Mouse (Mus musculus) stomach, embryonic 16.5 days (tissue): Measurements from ENCODE around the gene Mrpl52. TPM values are rescaled to one million over a fixed set of nuclear protein-coding genes. Genes with fewer than 3 reads are reported as not detected.

Experiments
- ATAC-seq: fragments of 200-750 bp; cut with Nextera tagmentation; 2 replicates; pipeline ENCODE4 v1.8.0; 2017; ENCODE audit warnings: moderate number of reproducible peaks, moderate TSS enrichment; ENCODE audit not compliant: insufficient read depth, low FRiP score
- H3K27ac ChIP-seq: fragments of 300-500 bp; sonication (generic); 2 replicates; pipeline ENCODE4 v1.5.1; 2014; ENCODE audit warnings: low read length
- H3K27me3 ChIP-seq: fragments of 300-500 bp; sonication (generic); 2 replicates; pipeline ENCODE4 v1.6.1; 2014; ENCODE audit warnings: low read length, control low read depth, mixed read lengths; ENCODE audit not compliant: control insufficient read depth, insufficient read depth
- H3K36me3 ChIP-seq: fragments of 300-500 bp; sonication (generic); 2 replicates; pipeline ENCODE4 v1.6.1; 2014; ENCODE audit warnings: low read length; ENCODE audit not compliant: control insufficient read depth, insufficient read depth
- H3K4me1 ChIP-seq: fragments of 300-500 bp; sonication (generic); 2 replicates; pipeline ENCODE4 v1.6.1; 2014; ENCODE audit warnings: low read length, control low read depth, mixed read lengths; ENCODE audit not compliant: control insufficient read depth, insufficient read depth
- H3K4me2 ChIP-seq: fragments of 300-500 bp; sonication (generic); 2 replicates; pipeline ENCODE4 v1.6.1; 2014; ENCODE audit warnings: low read depth, low read length, mixed read lengths
- H3K4me3 ChIP-seq: fragments of 300-500 bp; sonication (generic); replicated peaks from 2 replicates; pipeline ENCODE4 v1.5.1; 2014; ENCODE audit warnings: mild to moderate bottlenecking, low read length
- H3K9ac ChIP-seq: fragments of 300-500 bp; sonication (generic); 2 replicates; pipeline ENCODE4 v1.6.1; 2014; ENCODE audit warnings: low read length
- H3K9me3 ChIP-seq: fragments of 300-500 bp; sonication (generic); replicated peaks from 2 replicates; pipeline ENCODE4 v1.6.1; 2016; ENCODE audit warnings: low read length, control low read depth; ENCODE audit not compliant: control insufficient read depth
- WGBS: fragments of 180-500 bp; shearing (Covaris S2); extraction: QIAGEN DNeasy Blood & Tissue Kit; methylation state at CpG from one replicate; pipeline ENCODE4 v1.1.7; 2014; 5-methylcytosine and 5-hydroxymethylcytosine counted together
- polyA plus RNA-seq: library from polyadenylated mRNA; unstranded; fragments of >200 nt; fragmentation: Nextera tagmentation; extraction: Ambion mirVana; gene quantifications from 2 replicates; pipeline ENCODE4 v1.2.1, GENCODE M21; 2015

Mrpl52 gene
- polyA plus RNA-seq, 1 experiment from 2014 or later: 264 TPM

DNA sequence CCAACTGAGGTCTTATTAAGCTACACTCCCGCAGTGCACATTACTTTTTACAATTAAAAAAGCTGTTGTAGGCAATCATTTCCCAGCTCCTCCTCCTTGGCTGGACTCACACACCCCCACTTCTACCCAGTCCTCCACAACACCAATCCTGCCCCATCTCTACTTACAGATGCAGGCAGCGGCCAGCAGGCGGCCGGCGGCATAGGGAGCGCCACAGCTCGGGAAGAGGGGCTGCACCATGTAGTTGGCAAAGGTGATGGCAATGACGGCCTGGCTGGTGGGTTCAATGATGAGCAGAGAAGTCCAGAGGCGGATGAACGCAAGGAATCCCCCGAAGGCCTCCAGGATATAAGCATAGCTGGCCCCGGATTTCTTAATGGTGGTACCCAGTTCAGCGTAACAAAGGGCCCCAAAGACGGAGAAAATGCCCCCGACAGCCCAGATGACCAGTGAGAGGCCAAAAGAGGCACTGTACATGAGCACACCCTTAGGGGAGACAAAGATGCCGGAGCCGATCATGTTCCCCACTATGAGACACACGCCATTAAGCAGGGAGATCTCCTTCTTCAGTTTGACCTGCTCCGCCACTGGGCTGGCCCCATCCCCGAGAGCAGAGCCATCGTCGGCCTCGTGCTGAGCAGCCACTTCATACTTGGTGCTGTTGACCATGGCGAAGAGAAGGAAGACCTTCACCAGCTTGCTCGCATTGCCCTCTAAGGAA is 18.2 kb upstream of the Mrpl52 start:
- peaks cover 5% of the 10 kb centered on the region for H3K4me1 ChIP-seq
- H3K27me3 ChIP-seq: no peaks in the 10 kb centered on the region
- 0 out of 2 replicates have a peak overlapping the region, but pooled peaks have one; percentile 23 for H3K9ac ChIP-seq
- WGBS: 84% methylated on average over 25 of the region's 25 CpGs
- no peak for ATAC-seq
- no peaks in the 10 kb centered on the region for H3K36me3 ChIP-seq
- H3K27ac ChIP-seq: no peak overlapping the region
- no peaks in the 10 kb centered on the region for H3K9me3 ChIP-seq
- H3K4me2 ChIP-seq: peak overlapping the region; percentile 37
- H3K4me3 ChIP-seq: peak overlapping the region; percentile 15

- H3K9ac ChIP-seq: 0 out of 2 replicates have a peak overlapping the region, but pooled peaks have one; percentile 66
- H3K27ac ChIP-seq: peak overlapping the region; percentile 93
- H3K4me1 ChIP-seq: peaks cover 11% of the 10 kb centered on the region
- no peaks in the 10 kb centered on the region for H3K36me3 ChIP-seq
- ATAC-seq: no peak
- H3K4me3 ChIP-seq: peak overlapping the region; percentile 29
- WGBS: 67% methylated on average over 7 of the region's 7 CpGs
- peak overlapping the region; percentile 37 for H3K4me2 ChIP-seq
- no peaks in the 10 kb centered on the region for H3K27me3 ChIP-seq
- H3K9me3 ChIP-seq: no peaks in the 10 kb centered on the region
These were observed 17.6 kb upstream of the Mrpl52 start for GRCm38 (mm10) chr14:54409057-54409645.

DNA sequence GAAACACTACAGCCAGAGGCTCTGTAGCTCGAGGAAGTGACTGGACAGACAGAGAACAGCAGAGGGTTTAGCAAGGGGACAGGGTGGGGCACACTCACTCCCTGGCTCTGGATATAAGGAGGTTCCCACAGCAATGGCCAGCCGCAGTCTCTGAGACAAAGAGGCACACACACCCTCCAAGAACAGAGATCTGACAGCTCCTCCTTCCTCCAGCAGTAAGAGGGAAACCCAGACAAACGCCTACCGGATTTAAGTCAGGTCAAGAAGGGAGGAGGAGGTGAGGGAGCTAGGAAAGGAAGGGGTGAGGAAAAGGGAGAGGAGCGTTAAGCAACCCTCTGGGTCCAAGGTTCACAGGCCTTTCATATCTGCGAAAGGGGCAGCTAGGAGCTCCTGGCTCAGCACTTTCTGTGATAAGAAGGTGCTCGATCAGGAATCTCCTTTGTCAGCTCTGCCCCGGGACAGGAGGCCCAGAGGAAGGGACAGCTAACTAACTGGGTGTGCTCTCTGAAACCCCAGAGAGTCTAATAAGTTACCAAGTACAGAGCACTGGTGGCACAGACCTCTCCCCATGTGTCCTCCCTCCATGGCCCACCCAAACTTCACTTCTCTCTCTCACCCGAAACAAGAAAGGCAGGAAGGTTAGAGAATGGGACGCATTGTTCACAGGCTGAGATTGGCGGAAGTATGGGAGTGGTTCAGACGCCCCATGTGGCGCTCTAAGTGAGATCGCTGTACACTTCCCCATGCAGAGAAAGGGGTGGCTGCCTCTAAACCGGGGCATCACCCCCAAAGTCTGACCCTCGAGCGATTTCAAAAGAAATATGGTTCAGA is 16.5 kb upstream of the Mrpl52 start:
- 29% methylated on average over 17 of the region's 17 CpGs for WGBS
- Histone ChIP-seq H3K27ac (peak overlapping the region; percentile 93), H3K27me3 (no peaks in the 10 kb centered on the region), H3K4me3 (peak overlapping the region; percentile 29), H3K9ac (peak overlapping the region; percentile 66), H3K36me3 (no peaks in the 10 kb centered on the region), H3K4me1 (peaks cover 17% of the 10 kb centered on the region), H3K4me2 (peak overlapping the region; percentile 37), H3K9me3 (no peaks in the 10 kb centered on the region)
- peak; percentile 87 for ATAC-seq

- peaks cover 23% of the 10 kb centered on the region for H3K4me1 ChIP-seq
These were observed 14.6 kb upstream of the Mrpl52 start for GRCm38 (mm10) chr14:54412000-54412576.

GRCm38 (mm10) chr14:54412629-54413170 is 14.0 kb upstream of the Mrpl52 start:
- Histone ChIP-seq H3K27me3 (no peaks in the 10 kb centered on the region), H3K36me3 (no peaks in the 10 kb centered on the region), H3K4me1 (peaks cover 28% of the 10 kb centered on the region), H3K9me3 (no peaks in the 10 kb centered on the region), H3K4me3 (no peak overlapping the region), H3K27ac (no peak overlapping the region), H3K4me2 (no peak overlapping the region), H3K9ac (no peak overlapping the region; the same call in 1 of the 2 replicates)
- no peak for ATAC-seq
- WGBS: 52% methylated on average over 2 of the region's 2 CpGs

More at GRCm38 (mm10) chr14:54412000-54412576, 14.6 kb upstream of the Mrpl52 start:
- Histone ChIP-seq H3K9me3 (no peaks in the 10 kb centered on the region), H3K27me3 (no peaks in the 10 kb centered on the region), H3K4me2 (no peak overlapping the region), H3K27ac (no peak overlapping the region), H3K4me3 (no peak overlapping the region), H3K9ac (no peak overlapping the region), H3K36me3 (no peaks in the 10 kb centered on the region)
- 69% methylated on average over 9 of the region's 9 CpGs for WGBS
- no peak for ATAC-seq

DNA sequence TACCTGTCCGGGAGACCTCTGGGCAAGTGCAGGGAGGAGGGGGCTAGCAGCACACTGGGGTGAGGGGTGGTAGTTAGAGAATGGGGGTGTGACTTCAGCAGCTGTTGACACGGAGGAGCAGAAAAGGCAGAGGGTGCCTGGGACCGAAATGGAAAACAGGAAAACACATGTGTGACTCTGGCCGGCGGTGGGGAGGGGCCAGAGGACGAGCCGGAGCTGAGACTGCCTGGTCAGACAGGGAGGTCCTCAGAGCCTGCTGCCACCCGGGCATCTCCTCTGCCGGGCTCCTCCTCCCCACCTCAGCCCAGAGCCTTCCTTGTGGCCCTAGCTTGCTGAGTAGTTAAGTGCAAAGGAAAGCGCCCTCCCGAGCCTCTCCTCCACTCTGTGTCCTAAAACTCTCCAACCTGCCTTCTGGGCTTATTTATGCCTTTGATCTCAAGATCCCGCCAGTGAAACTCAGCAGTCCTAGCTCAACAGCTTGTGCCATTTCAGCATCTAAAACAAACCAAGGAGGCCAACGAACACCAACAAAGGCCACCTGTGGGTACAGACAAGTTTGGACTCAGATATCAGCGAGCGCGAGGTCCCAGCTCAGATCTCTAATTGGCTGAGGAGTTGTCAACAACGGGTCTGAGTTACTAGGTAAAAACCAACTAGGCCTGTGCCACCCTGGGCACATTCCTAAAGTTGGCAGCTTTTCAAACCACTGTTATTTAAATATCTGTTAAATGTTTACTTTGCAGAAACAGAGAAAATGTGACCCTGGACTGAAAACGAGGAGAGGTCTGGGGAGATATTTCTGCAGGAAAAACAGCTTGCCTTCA is 12.6 kb upstream of the Mrpl52 start:
- no peaks in the 10 kb centered on the region for H3K9me3 ChIP-seq
- peaks cover 28% of the 10 kb centered on the region for H3K4me1 ChIP-seq
- no peak for ATAC-seq
- H3K27me3 ChIP-seq: no peaks in the 10 kb centered on the region
- peak overlapping the region; percentile 83 for H3K27ac ChIP-seq
- peak overlapping the region; percentile 32 for H3K4me3 ChIP-seq
- no peaks in the 10 kb centered on the region for H3K36me3 ChIP-seq
- peak overlapping the region; percentile 64 for H3K9ac ChIP-seq
- peak overlapping the region; percentile 53 for H3K4me2 ChIP-seq
- WGBS: 13% methylated on average over 18 of the region's 18 CpGs

- peaks cover 28% of the 10 kb centered on the region for H3K4me1 ChIP-seq
- peak; percentile 45; the same call in 1 of the 2 replicates for ATAC-seq
- WGBS: 36% methylated on average over 13 of the region's 13 CpGs
- H3K9ac ChIP-seq: peak overlapping the region; percentile 21; the same call in 1 of the 2 replicates
- H3K27me3 ChIP-seq: no peaks in the 10 kb centered on the region
- no peak overlapping the region for H3K4me3 ChIP-seq
- no peaks in the 10 kb centered on the region for H3K9me3 ChIP-seq
- H3K4me2 ChIP-seq: no peak overlapping the region
- H3K27ac ChIP-seq: no peak overlapping the region; the same call in 1 of the 2 replicates
- H3K36me3 ChIP-seq: no peaks in the 10 kb centered on the region
These were observed 11.3 kb upstream of the Mrpl52 start for GRCm38 (mm10) chr14:54415241-54416020.
